ENCODE assay signal across 8 mouse cellular contexts in the genomic region with DNA sequence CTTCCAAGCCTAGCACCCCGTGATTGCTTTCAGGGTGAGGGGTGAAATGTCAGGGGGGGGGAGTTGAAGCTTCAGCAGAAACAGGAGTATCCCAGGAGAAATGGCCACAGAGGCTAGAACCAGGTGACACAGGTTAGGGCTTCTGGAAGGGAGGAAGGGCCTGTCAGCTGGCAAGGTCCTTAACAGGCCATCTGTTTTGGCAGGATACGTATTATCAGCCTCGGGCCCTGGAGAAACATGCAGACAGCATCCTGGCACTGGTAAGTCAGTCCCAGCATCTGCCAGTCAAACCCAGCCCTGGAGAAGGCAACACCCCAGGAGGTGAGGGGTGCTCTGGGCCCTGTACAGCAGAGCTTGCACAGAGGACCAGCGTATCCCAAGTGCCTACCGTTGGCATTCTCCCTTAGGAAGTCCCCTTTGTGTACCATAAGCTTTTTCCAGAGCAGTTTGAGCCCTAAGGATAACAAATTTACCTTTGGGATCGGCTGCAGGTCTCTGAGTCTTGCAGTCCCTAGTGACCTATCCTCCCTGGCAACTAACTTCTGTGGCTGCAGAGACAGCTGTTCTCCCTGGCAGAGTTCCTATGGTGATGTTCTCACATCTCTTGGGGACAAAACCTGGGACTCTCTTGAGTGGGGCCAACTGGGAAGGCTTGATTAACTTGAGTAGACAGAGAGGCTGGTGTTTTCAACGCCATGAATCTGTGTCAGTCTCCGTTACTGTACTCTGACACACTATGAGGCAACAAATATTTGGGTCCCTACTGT. TPM values are rescaled to one million over a fixed set of nuclear protein-coding genes. Genes with fewer than 3 reads are reported as not detected.
DNase-seq lines count a peak whose midpoint lies in the region; TF ChIP-seq lines count a peak whose summit lies in the region.

No protein-coding gene starts in this region.

- peaks cover 7% of the 10 kb centered on the region for H3K79me2 ChIP-seq in liver, adult 2 months (ENCODE audit: control insufficient read depth, insufficient read depth, low read length)

- no peak for TF ChIP-seq POLR2A in lung, adult 2 months (IDR thresholded peaks at IDR 0.05; ENCODE audit: borderline replicate concordance, extremely low read depth, low read depth, low read length)
- no peak for TF ChIP-seq POLR2A in liver, adult 2 months (IDR thresholded peaks at IDR 0.05; ENCODE audit: extremely low read depth, insufficient read depth, low read length)

- 42% methylated on average over 8 of the region's 8 CpGs for WGBS in lung, adult 2 months
- 50% methylated on average over 8 of the region's 8 CpGs for WGBS in liver, adult 2 months

- peak overlapping the region; percentile 43; the same call in 1 of the 2 replicates for H3K9ac ChIP-seq in liver, adult 2 months (ENCODE audit: low read depth, low read length)

- peak overlapping the region; percentile 52 for H3K4me3 ChIP-seq in lung, adult 2 months (replicated peaks; ENCODE audit: extremely low read depth, low read depth, low read length)
- H3K4me3 ChIP-seq in liver, adult 2 months (ENCODE audit: insufficient read depth, low read depth, low read length), result peak overlapping the region; percentile 99; the same call in 1 of the 2 replicates

- intact Hi-C loops in gastrocnemius, postnatal 36 days (cut with DNase I), result no loop called here

- peak; percentile 29 for DNase-seq in lung, adult 2 months
- no peak for DNase-seq in lung, postnatal 14 days
- DNase-seq in cerebellum, adult 8-10 months, result peak; percentile 82
- DNase-seq in gastrocnemius, postnatal 36 days, result peak; percentile 22 to 37
- peak; percentile 74 for DNase-seq in liver, adult 2 months (ENCODE audit: extremely low read depth, low read depth, low spot score)
- DNase-seq in spleen, postnatal 10 days (ENCODE audit: low spot score in 2 of 2), result peak; percentile 56 to 72
- no peak for DNase-seq in layer of hippocampus, postnatal 36 days
- no peak for DNase-seq in kidney, postnatal 10 days

- no peaks in the 10 kb centered on the region for H3K27me3 ChIP-seq in liver, adult 2 months (ENCODE audit: control insufficient read depth, insufficient read depth, low read length)

- H3K27ac ChIP-seq in liver, adult 2 months (replicated peaks; ENCODE audit: insufficient read depth, low read depth, low read length), result peak overlapping the region; percentile 48

- H3K4me1 ChIP-seq in lung, adult 2 months (ENCODE audit: control insufficient read depth, insufficient read depth, low read length), result peaks cover 11% of the 10 kb centered on the region
- H3K4me1 ChIP-seq in liver, adult 2 months (ENCODE audit: control insufficient read depth, insufficient read depth, low read length), result peaks cover 4% of the 10 kb centered on the region; the same call in 1 of the 2 replicates

- TF ChIP-seq CTCF in lung, adult 2 months (IDR thresholded peaks at IDR 0.05; ENCODE audit: insufficient read depth, low read length), result no peak
- TF ChIP-seq CTCF in liver, adult 2 months (IDR thresholded peaks at IDR 0.05; ENCODE audit: low read depth, low read length), result no peak

- 0 out of 2 replicates have a peak, but pooled peaks cover 2% of the 10 kb centered on the region for H3K36me3 ChIP-seq in liver, adult 2 months (ENCODE audit: control insufficient read depth, insufficient read depth, low read length)

RNA-seq across cellular contexts. Expression of a gene that starts 1.3 kb away (rescaled TPM):
- polyA plus RNA-seq in lung, adult 2 months (2012; rRNA removed), result 196 and 245 TPM in 2 replicates
- total RNA-seq in gastrocnemius, postnatal 36 days (2021), result 10 to 100 TPM; 67.7 to 73.9 TPM
- 62.2 and 63.3 TPM in 2 replicates for total RNA-seq in liver, adult 2 months (2014; rRNA removed)
- polyA plus RNA-seq in liver, adult 2 months (2012; rRNA removed), result 78.4 and 83.0 TPM in 2 replicates
- 100 to 1,000 TPM; 101 to 102 TPM for total RNA-seq in layer of hippocampus, postnatal 36 days (2021)

RNA-seq across cellular contexts. Expression of a gene that starts 4.9 kb away (rescaled TPM):
- polyA plus RNA-seq in lung, adult 2 months (2012; rRNA removed), result 0.16 and 0.84 TPM in 2 replicates
- total RNA-seq in gastrocnemius, postnatal 36 days (2021), result not detected
- total RNA-seq in liver, adult 2 months (2014; rRNA removed), result not detected in 2 replicates
- 0.07 TPM in 2 replicates for polyA plus RNA-seq in liver, adult 2 months (2012; rRNA removed)
- total RNA-seq in layer of hippocampus, postnatal 36 days (2021), result not detected

RNA-seq across cellular contexts. Expression of a gene that starts 12.5 kb away (rescaled TPM):
- 14.5 and 16.7 TPM in 2 replicates for polyA plus RNA-seq in lung, adult 2 months (2012; rRNA removed)
- 1 to 10 TPM in 1 of 2 experiments, not detected in 1; 1.8 TPM for total RNA-seq in gastrocnemius, postnatal 36 days (2021)
- 0.47 TPM in 1 of 2 replicates, not detected in the other for total RNA-seq in liver, adult 2 months (2014; rRNA removed)
- polyA plus RNA-seq in liver, adult 2 months (2012; rRNA removed), result 0.24 and 0.67 TPM in 2 replicates
- 1 to 10 TPM in 1 of 2 experiments, under 1 TPM in 1; 0.99 to 2.1 TPM for total RNA-seq in layer of hippocampus, postnatal 36 days (2021)

RNA-seq across cellular contexts. Expression of a gene that starts 13.6 kb away (rescaled TPM):
- polyA plus RNA-seq in lung, adult 2 months (2012; rRNA removed), result 5.8 and 25.7 TPM in 2 replicates
- not detected for total RNA-seq in gastrocnemius, postnatal 36 days (2021)
- total RNA-seq in liver, adult 2 months (2014; rRNA removed), result 0.37 TPM in 1 of 2 replicates, not detected in the other
- polyA plus RNA-seq in liver, adult 2 months (2012; rRNA removed), result 0.33 and 0.35 TPM in 2 replicates
- 1 to 10 TPM; 3.6 to 5.4 TPM for total RNA-seq in layer of hippocampus, postnatal 36 days (2021)

RNA-seq across cellular contexts. Expression of a gene that starts 17.7 kb away (rescaled TPM):
- not detected in 2 replicates for polyA plus RNA-seq in lung, adult 2 months (2012; rRNA removed)
- not detected for total RNA-seq in gastrocnemius, postnatal 36 days (2021)
- total RNA-seq in liver, adult 2 months (2014; rRNA removed), result not detected in 2 replicates
- not detected in 2 replicates for polyA plus RNA-seq in liver, adult 2 months (2012; rRNA removed)
- not detected for total RNA-seq in layer of hippocampus, postnatal 36 days (2021)

Comparison
In these comparisons a context has a peak if more than half of its experiments do, and no peak if none do; other contexts are left out.
1. DNase-seq: peak in lung, adult 2 months (single experiment), cerebellum, adult 8-10 months (single experiment), gastrocnemius, postnatal 36 days (2 of 2), liver, adult 2 months (single experiment) and spleen, postnatal 10 days (2 of 2); none in lung, postnatal 14 days (single experiment), layer of hippocampus, postnatal 36 days (0 of 2) and kidney, postnatal 10 days (single experiment).